Mouse (Mus musculus) heart, postnatal 25 days (tissue): Measurements from ENCODE around the gene Sema3c. TPM values are rescaled to one million over a fixed set of nuclear protein-coding genes. Genes with fewer than 3 reads are reported as not detected.

ENCODE experiments used
- DNase-seq: peaks from one replicate; pipeline ENCODE4 v3.0.0; 2022; ENCODE audit warnings: low spot score
- intact Hi-C: fragments of 180-260 bp; cut with DNase I; formaldehyde crosslinking; loops from one replicate; pipeline ENCODE4 v1.15.1; 2025
- total RNA-seq, 2 experiments: library from RNA; stranded (reverse); gene quantifications; 2 replicates each; pipeline ENCODE4 v1.2.3; 2021

Gene Sema3c
- total RNA-seq, 2 experiments from 2014 or later, result 18.3 to 19.4 TPM

DNA sequence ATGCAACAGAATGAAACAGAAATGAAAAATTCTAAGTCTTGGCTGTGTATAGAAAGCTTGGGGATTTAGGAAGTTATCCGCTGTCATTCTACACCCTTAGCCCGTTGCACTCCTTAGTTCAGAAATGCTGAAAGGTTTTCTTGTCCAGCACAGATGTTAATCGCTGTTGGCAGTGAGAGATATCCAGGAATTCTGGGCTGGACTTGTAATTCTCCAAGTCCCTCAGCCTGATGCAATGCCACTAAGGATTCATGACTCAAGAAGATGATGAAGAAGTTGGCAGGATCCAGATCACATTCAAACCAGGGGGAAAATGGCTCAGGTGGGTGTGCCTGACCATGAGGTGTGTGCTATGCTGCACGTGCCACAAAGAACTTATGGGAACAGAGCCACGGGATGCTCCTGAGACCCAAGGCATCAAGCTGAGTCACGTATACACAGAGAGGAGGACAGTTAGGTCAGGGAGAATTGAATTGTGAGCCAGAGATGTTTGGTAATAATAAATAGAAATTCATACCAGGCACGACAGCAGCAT, 179.5 kb downstream of the Sema3c start:
- intact Hi-C loops, result no loop called here
- no peak for DNase-seq

DNA sequence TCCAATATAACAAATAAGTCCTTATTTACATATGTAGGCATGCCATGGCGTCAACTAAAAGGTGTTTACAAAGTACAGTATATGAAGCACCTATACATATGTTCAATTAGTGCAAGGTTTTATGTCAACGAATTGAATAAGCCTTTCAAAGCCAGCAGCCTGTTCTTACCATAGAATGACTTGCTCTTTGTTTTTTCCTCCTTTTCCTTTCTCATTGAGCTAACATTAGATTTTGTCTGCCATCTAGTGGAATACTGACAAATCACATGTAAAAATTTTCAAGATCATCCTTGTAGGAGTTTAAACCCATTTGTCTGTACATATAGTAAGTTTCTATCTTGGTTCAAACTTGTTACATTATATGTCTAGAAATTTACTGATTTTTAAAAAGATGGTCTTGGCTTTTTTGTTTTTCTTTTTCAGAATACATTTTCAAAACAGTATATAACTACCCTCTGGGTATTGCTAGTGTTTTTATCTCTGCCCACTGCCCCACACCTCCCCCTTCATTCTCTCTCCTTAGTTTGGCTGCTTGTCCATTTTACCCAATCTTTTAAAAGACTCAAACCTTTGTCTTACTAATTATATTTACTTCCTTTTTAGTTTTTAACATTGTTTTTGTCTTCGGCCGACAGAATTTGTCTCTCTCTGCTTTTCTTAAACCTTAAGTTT, 192.1 kb downstream of the Sema3c start:
- intact Hi-C loops, result loop anchor here (5.0 to 10.0 kb wide), 4 partner anchors 276 to 829 kb away; no protein-coding TSS in a partner anchor
- no peak for DNase-seq

DNA sequence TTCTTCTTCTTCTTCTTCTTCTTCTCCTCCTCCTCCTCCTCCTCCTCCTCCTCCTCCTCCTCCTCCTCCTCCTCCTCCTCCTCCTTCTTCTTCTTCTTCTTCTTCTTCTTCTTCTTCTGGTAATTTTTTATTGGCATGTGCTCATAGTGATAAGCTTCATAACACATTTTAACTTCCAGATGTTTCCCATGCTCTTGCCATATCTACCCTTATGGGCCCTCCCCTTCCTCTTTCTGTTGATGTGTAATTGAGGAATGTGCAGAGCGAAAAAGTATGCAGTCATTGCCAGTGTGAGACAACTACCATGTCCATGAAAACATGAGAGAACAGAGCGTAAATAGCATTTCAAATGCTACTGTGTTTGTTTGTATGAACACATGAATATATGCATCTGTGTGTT, 196.2 kb downstream of the Sema3c start:
- DNase-seq, result no peak
- intact Hi-C loops, result no loop called here

DNA sequence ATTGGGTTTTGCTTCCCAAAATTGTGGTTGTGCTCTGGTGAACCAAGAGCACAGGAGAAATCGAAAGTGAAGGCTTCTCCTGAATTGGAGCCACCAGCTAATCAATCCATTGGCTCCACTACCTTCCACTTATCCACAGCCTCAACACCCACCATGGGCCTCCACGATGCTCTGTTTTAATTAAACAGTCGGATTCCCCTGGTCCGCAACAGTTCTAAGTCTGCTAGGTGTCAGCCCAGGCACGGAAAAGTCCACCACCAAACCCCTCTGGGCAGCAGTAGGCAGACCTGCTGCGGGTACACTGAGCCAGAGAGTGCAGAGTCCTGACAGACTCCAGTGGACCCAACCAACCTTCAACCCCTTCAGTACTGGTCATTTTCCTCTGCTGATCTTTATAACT, 202.5 kb downstream of the Sema3c start:
- intact Hi-C loops, result no loop called here
- no peak for DNase-seq

Other genes starting within 250 kb of the Sema3c start
- not detected for gene Speer4f2, start 201.1 kb upstream of the Sema3c start, total RNA-seq
- not detected for gene Speer4f1, start 98.2 kb upstream of the Sema3c start, total RNA-seq